Mouse (Mus musculus): ENCODE data around the gene Galnt15. TPM values are rescaled to one million over a fixed set of nuclear protein-coding genes. Genes with fewer than 3 reads are reported as not detected.

The Galnt15 gene
- polyA plus RNA-seq, 1 experiment: 3.5 TPM

- 80% methylated on average over 2 of the region's 2 CpGs for whole genome bisulfite sequencing
Measured at GRCm38 (mm10) chr14:32009715-32010114, 19.1 kb upstream of the Galnt15 start.

GRCm38 (mm10) chr14:32011547-32012304, 17.1 kb upstream of the Galnt15 start:
- TF ChIP-seq POLR2A (IDR thresholded peaks at IDR 0.05; ENCODE audit: borderline replicate concordance, control insufficient read depth, low read depth, low read length) (no peak), CTCF (IDR thresholded peaks at IDR 0.05; ENCODE audit: control insufficient read depth, insufficient read depth, low read length) (no peak)
- Histone ChIP-seq H3K27ac (ENCODE audit: control insufficient read depth, insufficient read depth, low read depth, low read length, poor library complexity) (no peak overlapping the region), H3K4me1 (ENCODE audit: control insufficient read depth, insufficient read depth, low read length) (no peaks in the 10 kb centered on the region; the same call in 1 of the 2 replicates), H3K4me3 (replicated peaks; ENCODE audit: control insufficient read depth, low read depth, low read length) (no peak overlapping the region)
- WGBS: 35% methylated on average over 6 of the region's 6 CpGs

More at GRCm38 (mm10) chr14:32009715-32010114, 19.1 kb upstream of the Galnt15 start:
- Histone ChIP-seq H3K4me1 (ENCODE audit: control insufficient read depth, insufficient read depth, low read length) (no peaks in the 10 kb centered on the region; the same call in 1 of the 2 replicates), H3K27ac (ENCODE audit: control insufficient read depth, insufficient read depth, low read depth, low read length, poor library complexity) (no peak overlapping the region), H3K4me3 (replicated peaks; ENCODE audit: control insufficient read depth, low read depth, low read length) (no peak overlapping the region)
- TF ChIP-seq CTCF (IDR thresholded peaks at IDR 0.05; ENCODE audit: control insufficient read depth, insufficient read depth, low read length) (no peak), POLR2A (IDR thresholded peaks at IDR 0.05; ENCODE audit: borderline replicate concordance, control insufficient read depth, low read depth, low read length) (no peak)

GRCm38 (mm10) chr14:32015131-32015770, 13.5 kb upstream of the Galnt15 start:
- no peak for TF ChIP-seq POLR2A (IDR thresholded peaks at IDR 0.05; ENCODE audit: borderline replicate concordance, control insufficient read depth, low read depth, low read length)
- no peak for TF ChIP-seq CTCF (IDR thresholded peaks at IDR 0.05; ENCODE audit: control insufficient read depth, insufficient read depth, low read length)
- WGBS: 83% methylated on average over 7 of the region's 7 CpGs
- H3K4me1 ChIP-seq (ENCODE audit: control insufficient read depth, insufficient read depth, low read length): no peaks in the 10 kb centered on the region
- no peak overlapping the region for H3K27ac ChIP-seq (ENCODE audit: control insufficient read depth, insufficient read depth, low read depth, low read length, poor library complexity)
- H3K4me3 ChIP-seq (replicated peaks; ENCODE audit: control insufficient read depth, low read depth, low read length): no peak overlapping the region

- TF ChIP-seq CTCF (IDR thresholded peaks at IDR 0.05; ENCODE audit: control insufficient read depth, insufficient read depth, low read length) (no peak), POLR2A (IDR thresholded peaks at IDR 0.05; ENCODE audit: borderline replicate concordance, control insufficient read depth, low read depth, low read length) (no peak)
- no peaks in the 10 kb centered on the region for H3K4me1 ChIP-seq (ENCODE audit: control insufficient read depth, insufficient read depth, low read length)
- WGBS: 67% methylated on average over 3 of the region's 3 CpGs
- H3K4me3 ChIP-seq (replicated peaks; ENCODE audit: control insufficient read depth, low read depth, low read length): no peak overlapping the region
- H3K27ac ChIP-seq (ENCODE audit: control insufficient read depth, insufficient read depth, low read depth, low read length, poor library complexity): no peak overlapping the region
Measured at GRCm38 (mm10) chr14:32016466-32016865, 12.3 kb upstream of the Galnt15 start.

DNA sequence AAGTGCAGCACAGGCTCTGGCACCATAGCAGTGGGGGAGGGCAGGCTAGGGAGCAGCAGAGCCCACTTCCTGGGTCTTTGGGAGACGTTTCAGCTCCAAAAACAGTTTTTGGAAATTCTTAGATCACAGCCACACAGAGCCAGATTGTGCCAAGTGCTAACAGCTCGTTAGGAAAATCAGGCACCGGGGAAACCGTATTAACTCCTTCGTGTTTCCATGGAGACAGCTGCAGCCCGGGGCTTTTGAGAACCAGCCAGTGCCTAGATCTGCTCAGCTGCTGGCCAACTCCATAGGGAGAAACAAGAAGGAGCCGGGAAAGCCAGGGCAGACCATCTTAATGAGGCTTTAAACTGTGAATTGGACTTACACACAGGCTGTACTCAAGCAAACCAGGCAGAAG, 11.9 kb upstream of the Galnt15 start:
- TF ChIP-seq POLR2A (IDR thresholded peaks at IDR 0.05; ENCODE audit: borderline replicate concordance, control insufficient read depth, low read depth, low read length): no peak
- Histone ChIP-seq H3K4me3 (replicated peaks; ENCODE audit: control insufficient read depth, low read depth, low read length) (no peak overlapping the region), H3K4me1 (ENCODE audit: control insufficient read depth, insufficient read depth, low read length) (no peaks in the 10 kb centered on the region), H3K27ac (ENCODE audit: control insufficient read depth, insufficient read depth, low read depth, low read length, poor library complexity) (no peak overlapping the region)
- WGBS: 53% methylated on average over 7 of the region's 7 CpGs

GRCm38 (mm10) chr14:32017448-32017847, 11.3 kb upstream of the Galnt15 start:
- WGBS: 79% methylated on average over 2 of the region's 2 CpGs
- Histone ChIP-seq H3K4me3 (replicated peaks; ENCODE audit: control insufficient read depth, low read depth, low read length) (no peak overlapping the region), H3K27ac (ENCODE audit: control insufficient read depth, insufficient read depth, low read depth, low read length, poor library complexity) (no peak overlapping the region), H3K4me1 (ENCODE audit: control insufficient read depth, insufficient read depth, low read length) (no peaks in the 10 kb centered on the region)
- no peak for TF ChIP-seq POLR2A (IDR thresholded peaks at IDR 0.05; ENCODE audit: borderline replicate concordance, control insufficient read depth, low read depth, low read length)
- TF ChIP-seq CTCF (IDR thresholded peaks at IDR 0.05; ENCODE audit: control insufficient read depth, insufficient read depth, low read length): no peak

DNA sequence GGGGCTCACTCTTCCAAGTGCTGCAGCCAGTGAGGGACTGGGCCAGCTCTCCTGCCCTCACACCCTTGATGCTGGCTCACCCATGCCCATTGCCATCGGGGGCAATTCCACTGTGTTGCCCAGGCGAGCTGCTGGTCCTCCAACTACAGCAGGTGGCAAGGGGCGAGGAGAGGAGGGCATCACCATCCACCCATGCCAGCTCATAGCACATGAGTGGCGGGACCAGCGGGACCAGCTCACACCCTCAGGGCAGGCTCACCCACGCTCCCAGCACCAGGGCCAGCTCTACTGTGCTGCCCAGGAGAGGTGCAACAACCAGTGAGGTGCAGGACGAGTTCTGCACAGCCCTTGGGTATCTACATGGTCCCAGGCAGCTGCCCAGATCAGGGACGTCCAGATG, 9.7 kb upstream of the Galnt15 start:
- 68% methylated on average over 8 of the region's 8 CpGs for WGBS
- Histone ChIP-seq H3K4me3 (replicated peaks; ENCODE audit: control insufficient read depth, low read depth, low read length) (no peak overlapping the region), H3K27ac (ENCODE audit: control insufficient read depth, insufficient read depth, low read depth, low read length, poor library complexity) (no peak overlapping the region), H3K4me1 (ENCODE audit: control insufficient read depth, insufficient read depth, low read length) (no peaks in the 10 kb centered on the region)
- no peak for TF ChIP-seq POLR2A (IDR thresholded peaks at IDR 0.05; ENCODE audit: borderline replicate concordance, control insufficient read depth, low read depth, low read length)
- TF ChIP-seq CTCF (IDR thresholded peaks at IDR 0.05; ENCODE audit: control insufficient read depth, insufficient read depth, low read length): no peak

- Histone ChIP-seq H3K27ac (ENCODE audit: control insufficient read depth, insufficient read depth, low read depth, low read length, poor library complexity) (no peak overlapping the region), H3K4me1 (ENCODE audit: control insufficient read depth, insufficient read depth, low read length) (no peaks in the 10 kb centered on the region), H3K4me3 (replicated peaks; ENCODE audit: control insufficient read depth, low read depth, low read length) (no peak overlapping the region)
- TF ChIP-seq POLR2A (IDR thresholded peaks at IDR 0.05; ENCODE audit: borderline replicate concordance, control insufficient read depth, low read depth, low read length) (no peak), CTCF (IDR thresholded peaks at IDR 0.05; ENCODE audit: control insufficient read depth, insufficient read depth, low read length) (no peak)
- WGBS: 66% methylated on average over 9 of the region's 9 CpGs
Measured at GRCm38 (mm10) chr14:32021967-32022366, 6.8 kb upstream of the Galnt15 start.

Data from bone marrow, adult 2 months (tissue).